Mouse (Mus musculus) ovary, adult 18-20 months (tissue): ENCODE data around the gene Ttc25.
A peak's percentile ranks its signal among the peaks of the same experiment; 100 is the strongest.
"Not testable (repeated sequence)": the region's sequence is repeated elsewhere in the genome, so short reads cannot be mapped to it uniquely, and the experiment has no call there.

Experiments used
- DNase-seq: peaks from one replicate; pipeline ENCODE4 v3.0.0; 2022; ENCODE audit warnings: low spot score, mixed read lengths

Gene Ttc25

DNA sequence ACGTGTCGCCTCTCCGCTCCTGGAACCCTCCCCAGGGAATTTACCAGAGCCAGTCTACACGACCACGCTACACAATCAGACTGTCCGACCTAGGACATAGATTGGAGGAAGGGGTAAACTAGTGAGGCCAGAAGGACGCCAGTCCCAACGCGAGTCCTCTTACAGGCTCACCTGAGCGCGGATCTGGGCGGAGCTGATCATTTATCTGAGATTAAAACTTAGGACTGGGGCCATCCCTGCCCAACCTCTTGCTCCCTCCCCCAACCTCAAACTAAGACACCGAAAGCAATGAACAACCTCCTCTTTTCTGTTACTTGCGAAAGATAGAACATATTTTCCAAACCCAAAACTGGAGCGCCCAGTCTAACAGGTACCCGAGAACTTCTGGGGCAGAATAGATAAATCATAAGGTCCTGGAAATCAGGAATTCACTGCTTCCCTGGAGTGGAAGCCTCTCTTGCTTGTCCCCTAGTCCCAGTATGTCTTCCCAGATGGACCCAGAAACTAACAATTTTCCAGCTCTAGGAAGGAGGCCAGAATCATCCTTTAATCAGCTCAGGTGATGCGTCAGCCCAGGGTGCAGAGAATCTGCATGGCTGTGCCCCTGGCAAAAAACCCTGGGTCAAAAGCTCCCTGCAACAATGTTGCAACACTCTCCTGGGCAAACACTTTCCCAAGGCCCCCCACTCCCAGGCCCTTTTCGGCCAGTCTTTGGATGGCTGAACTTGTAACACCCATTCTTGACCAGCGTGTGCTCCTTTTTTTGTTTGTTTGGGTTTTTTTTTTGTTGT is 16.8 kb upstream of the Ttc25 start:
- DNase-seq, result no peak

DNA sequence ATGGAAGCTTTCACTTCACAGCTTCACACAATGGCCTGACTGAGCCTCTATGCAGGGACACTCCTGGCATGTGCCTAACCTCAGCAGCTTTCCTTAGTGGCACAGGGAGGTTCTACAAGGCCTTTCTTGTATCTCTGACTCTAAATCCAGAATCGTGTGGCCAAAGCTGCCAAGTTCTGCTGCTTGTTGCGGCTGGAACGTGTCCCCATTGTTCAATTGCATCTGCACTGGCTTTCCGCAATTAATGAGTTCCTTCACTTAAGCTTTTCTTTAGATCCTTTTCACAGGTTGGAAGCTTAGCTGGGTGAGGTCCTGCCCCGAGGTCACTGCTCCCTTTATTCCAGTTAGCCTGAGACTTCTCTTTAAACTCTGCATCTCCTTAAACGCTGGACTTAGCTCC is 11.5 kb upstream of the Ttc25 start:
- DNase-seq, result no peak

DNA sequence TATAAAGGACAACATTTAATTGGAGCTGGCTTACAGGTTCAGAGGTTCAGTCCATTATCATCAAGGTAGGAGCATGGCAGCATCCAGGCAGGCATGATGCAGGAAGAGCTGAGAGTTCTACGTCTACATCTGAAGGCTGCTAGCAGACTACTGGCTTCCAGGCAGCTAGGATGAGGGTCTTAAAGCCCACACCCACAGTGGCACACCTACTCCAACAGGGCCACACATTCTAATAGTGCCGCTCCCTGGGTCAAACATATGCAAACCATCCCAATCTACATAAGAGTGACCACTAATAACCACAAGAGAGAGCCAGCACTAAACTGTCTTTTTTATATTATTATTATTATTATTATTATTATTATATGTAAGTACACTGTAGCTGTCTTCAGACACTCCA is 11.0 kb upstream of the Ttc25 start:
- DNase-seq, result not testable (repeated sequence)

DNA sequence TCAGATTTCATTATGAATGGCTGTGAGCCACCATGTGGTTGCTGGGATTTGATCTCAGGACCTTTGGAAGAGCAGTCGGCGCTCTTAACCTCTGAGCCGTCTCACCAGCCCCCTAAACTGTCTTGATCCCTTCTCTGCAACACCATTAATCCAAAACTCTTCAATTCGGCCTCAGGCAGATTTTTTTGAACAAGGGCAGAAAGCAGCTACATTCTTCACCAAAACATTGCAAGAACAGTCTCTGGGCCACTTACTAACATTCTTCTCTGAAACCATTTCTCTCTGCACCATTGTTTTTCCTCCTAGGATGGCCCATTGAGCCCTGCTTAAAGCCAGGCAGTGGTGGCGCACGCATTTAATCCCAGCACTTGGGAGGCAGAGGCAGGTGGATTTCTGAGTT is 10.6 kb upstream of the Ttc25 start:
- DNase-seq, result not testable (repeated sequence)

DNA sequence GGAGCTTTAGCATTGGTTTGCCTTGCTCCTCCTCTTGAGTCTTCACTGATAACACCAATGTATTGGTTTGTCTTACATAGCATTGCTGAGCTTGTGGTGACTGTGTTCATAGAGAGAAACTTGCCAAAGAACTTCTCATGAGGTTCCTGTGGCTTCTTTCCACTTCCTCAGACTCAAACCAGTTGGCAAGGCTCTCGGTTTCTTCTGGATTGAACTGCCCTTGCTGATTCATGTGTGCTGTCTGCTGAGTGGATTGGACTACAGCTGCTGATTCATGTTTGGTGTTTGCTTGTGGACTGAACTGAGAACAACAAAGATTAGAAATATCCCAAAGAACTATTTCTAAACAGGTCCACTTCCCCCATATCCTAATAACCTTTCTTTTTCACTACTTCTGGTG is 9.4 kb upstream of the Ttc25 start:
- DNase-seq, result no peak

DNA sequence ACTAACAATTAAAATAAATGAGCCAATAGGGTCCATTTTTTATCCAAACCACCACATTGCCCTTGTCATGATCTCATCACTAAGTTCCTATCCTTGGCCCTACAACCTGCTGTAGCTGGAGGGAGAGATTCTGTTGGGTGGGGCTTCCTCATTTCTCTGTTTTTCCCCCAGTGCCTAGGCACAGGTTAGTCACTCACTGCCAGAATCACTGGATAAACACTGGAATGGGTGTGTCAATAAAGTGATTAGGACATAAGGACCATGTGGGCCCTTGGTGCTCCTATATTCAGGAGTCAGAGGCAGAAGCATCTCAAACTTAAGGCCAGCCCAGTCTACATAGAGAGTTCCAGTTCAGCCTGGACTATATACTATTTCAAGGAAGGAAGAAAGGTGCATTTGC is 8.9 kb upstream of the Ttc25 start:
- no peak for DNase-seq

DNA sequence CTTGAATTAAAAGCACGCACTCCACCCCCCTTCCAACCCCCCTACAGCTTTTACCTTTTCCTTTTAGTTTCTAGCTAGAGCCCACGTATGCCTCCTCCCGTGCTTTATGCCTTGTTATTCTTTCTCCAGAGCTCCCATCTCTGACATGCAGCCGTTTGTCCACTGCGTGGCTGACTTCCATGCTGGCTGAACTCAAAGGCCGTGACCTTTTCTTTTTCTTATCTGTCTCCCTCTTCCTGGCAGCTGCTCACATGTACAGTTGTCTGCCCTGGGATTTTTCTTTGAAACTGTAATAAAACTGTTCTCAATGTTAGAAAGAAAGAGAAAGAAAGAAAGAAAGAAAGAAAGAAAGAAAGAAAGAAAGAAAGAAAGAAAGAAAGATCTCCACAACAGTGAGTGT is 4.4 kb upstream of the Ttc25 start:
- no peak for DNase-seq

DNA sequence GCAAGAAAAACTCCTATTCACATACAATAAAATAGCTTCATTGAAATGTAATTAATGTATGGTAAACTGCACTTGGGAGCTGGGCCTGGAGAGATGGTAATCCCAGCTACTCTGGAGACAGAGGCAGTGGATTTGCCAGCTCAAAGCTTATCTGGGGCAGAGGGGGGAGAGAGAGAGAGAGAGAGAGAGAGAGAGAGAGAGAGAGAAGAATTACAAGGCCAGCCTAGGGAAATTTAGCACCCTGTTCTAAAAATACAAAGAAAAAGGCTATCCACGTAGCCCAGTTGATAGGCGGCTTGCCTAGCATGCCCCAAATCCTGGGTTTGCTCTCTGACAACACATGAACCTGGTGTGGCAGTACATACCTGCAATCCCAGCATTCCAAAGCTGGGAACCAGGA is 3.8 kb upstream of the Ttc25 start:
- no peak for DNase-seq

DNA sequence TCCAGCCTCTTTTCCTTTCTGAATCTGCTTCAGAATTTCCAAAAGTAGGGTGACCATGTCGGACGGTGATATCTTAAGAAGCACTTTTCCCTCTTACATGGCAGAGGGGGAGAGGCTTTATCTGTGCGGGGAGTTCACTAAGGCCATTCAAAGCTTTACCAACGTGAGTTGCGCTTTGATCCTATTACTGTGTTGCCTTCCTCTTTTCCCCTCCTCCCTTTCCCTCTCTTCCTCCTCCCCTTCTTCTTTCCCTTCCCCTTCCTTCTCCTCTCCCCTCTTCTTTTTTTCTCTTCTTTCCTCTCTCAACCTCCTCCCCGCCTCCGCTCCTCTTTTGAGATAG is 309 bp downstream of the Ttc25 start:
- no peak for DNase-seq

DNA sequence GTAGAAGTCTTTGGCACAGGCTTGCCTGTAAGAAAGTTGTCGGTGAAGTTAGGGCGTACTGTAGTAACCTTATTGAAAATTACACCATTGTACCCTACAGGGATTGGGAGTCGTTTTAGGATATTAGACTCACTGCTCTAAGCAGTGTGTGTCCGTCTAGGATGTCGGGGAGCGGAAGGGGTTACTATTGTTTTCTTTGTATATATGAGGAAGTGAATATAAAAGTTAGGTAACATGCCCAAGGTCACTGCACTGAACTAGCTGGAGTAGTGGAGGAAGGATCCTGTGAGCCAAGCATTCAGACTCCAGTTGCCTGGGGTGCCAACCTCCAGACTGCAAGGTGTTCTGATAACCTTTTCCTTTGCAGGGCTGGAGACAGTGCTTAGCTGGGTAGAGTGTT is 1.5 kb downstream of the Ttc25 start:
- DNase-seq, result no peak

DNA sequence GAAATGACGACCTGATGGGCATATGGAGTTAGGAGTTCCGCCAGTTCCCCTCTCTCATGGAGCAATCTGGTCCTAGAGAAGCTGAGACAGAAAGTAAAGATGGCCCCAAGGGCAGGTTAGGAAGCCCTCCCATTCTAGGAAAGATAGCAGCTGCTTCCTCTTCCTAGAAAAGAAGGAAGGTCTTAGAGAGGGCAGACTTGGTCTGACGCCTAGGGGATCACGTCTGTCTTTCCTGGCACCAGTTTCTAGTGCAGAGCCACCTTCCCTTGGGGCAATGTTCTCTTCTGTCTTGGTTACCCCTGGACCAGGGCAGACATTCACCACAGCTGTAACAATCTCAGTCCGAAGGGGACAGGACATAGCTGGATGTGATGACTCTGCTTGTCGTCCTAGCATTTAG is 2.7 kb downstream of the Ttc25 start:
- DNase-seq, result no peak

DNA sequence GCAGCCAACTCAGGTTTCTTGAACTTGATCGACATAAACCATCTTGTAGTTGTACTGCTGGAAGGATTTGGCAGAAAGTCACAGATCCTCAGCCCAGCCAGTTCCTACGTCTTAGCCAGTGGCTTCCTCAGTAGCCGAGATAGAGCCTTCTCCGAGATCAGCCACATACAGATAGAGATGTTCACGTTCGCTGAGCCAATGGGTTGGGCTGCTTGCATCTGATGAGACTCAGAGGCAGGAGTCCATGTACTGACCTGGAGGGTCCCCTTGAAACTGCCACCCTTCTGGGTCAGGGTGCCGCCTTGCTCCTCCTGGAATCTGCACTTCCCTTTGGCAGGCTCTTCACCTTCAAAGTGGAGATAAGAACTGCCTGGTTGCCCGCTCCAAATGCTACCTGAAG is 4.1 kb downstream of the Ttc25 start:
- no peak for DNase-seq

DNA sequence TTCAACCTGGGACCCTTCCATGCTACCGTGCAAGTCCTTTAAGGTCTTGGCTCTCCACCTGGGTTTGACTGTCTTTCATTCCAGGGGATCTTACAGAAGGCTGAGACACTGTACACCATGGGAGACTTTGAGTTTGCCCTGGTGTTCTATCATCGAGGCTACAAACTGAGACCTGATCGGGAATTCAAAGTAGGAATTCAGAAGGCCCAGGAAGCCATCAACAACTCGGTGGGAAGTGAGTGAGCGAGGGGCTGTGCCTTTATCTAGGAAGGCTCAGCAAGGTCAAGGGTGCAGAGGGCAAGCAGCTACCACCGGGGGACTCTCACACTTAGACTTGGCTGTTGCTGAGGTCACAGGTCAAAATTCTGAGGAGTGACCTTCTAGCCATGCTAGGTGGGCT is 4.7 kb downstream of the Ttc25 start:
- DNase-seq, result no peak

DNA sequence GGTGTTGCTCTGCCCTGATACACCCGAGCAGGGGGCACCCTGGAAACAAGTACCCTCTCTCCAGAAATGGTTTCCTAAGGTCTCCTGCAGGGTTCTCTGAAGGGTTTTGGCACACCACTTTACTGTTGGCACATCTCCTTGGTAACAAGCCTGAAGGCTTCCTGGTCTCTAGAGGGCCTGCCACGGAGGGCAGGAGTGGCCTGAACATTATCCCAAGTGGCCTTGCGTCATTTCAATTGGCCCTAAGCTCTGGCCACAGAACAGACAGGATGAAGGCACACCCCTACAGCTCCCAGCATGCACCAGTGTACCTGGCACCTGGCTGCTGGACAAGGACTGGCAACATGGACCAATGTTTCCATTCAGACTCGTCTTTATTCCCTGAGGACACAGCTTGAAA is 7.4 kb downstream of the Ttc25 start:
- no peak for DNase-seq

DNA sequence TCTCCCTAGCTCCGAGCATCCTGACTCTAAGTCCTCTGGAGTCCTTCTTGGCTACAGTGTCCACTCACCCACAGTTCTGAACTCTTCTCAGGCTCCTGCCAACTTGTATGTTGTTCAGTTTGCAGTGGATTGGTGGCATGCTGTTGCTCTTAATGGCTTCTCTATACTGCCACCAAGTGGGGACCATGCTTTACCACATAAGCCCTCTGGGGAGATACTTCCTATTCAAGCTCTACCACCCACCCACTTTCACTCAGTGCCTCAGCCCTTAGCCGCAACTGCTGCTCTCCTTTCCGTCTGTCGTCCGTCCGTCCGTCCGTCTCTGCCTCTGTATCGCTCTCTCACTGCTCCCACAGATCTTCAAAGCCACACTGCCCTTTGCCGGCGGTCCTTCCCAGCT is 10.2 kb downstream of the Ttc25 start:
- DNase-seq, result peak; percentile 58

DNA sequence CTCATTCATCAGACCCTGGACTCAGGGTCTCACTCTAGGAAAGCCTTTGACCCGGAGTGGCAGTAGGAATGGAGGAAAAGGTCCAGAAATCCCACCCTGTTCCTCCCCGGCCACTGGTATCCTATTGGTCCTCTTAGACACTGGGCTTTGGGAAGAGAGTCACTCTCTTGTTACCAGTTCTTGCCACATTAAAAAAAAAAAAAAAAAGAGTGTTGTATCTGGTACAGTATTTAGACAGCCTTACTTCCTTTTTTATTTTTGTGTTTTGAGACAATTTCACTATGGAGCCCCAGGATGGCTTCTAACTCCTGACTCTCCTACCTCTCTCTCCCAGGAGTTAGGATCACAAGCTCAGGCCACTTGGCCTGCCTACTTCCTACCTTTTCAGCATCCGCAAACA is 12.2 kb downstream of the Ttc25 start:
- DNase-seq, result no peak

DNA sequence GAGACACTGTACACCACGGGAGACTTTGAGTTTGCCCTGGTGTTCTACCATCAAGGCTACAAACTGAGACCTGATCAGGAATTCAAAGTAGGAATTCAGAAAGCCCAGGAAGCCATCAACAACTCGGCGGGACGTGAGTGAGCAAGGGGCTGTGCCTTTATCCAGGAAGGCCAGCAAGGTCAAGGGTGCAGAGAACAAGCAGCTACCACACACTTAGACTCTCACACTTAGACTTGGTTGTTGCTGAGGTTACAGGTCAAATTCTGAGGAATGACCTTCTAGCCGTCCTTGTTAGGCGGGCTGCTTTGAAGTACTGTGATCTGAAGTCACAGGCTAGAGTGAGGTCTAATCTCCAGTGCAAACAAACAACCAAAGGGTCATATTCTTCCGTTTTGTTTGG is 14.1 kb downstream of the Ttc25 start:
- no peak for DNase-seq

DNA sequence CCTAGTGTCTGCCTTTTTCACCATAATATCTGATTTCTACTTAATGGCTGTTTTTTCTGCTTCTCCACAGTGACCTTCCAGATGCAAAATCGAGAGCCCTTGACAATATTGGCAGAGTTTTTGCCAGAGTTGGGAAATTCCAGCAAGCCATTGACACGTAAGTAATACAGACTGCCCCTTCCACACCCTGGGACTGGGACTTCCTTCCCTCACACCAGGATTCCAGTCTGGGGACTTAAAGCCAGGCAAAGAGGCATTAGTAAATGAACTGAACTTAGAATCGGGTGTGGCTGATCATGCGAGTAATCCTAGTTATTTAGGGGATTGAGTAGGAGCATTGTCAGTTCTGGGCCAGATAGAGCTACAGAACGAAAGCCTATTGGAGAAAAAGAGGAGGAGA is 16.3 kb downstream of the Ttc25 start:
- no peak for DNase-seq

DNA sequence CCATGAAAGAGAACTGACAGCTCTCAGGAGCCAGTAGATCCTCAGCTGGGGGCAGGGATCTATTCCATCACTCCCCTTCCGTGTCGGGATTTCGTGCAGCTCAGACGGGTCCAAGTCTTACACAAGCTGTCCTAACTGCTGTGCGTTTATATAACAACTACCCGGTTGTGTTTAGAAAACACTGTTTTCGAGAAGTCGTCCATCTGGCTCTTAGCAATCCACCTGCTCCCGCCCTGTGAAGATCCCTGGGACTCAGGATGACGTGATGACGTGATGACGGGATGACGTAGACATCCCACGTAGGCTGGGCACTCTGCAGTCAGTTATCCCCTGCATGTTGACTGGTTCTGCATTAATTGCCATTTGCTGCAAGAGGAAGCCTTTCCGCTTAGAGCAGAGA is 18.9 kb downstream of the Ttc25 start:
- DNase-seq, result no peak

DNA sequence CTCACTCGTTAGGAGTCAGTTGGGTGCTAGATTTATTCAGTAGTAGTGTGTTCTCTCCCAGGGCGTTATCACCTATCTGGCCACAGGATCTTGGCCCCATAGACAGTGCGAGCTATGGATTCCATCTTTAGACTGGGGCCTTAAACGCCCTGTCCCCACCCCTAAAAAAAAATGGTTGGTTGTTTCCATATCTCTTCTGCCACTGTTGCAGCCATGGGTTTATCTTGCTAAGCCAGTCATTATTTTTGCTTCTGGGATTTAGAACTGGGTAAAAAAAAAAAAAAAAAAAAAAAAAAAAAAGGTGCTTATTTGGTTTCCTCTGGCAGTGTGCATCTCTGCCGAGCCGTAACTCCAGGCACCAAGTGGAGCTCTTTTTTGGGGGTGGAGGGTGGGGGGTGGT is 19.3 kb downstream of the Ttc25 start:
- DNase-seq, result no peak

DNA sequence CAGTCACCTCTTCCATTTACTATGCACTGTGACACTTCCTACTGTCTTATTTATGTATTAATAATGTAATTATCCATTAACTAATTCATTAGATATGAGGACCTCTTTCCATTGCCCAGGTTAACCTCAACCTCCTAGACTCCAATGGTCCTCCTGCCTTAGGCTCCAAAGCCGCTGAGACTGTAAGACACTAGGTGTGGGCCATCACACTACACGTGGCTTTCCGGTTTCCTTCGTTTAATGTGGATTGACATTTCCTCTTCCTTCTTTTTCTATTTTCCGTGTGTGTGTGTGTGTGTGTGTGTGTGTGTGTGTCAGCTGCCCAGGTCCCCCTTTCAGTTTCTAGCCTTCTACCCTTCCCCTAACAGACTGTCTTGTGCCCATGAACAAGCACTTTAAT is 21.8 kb downstream of the Ttc25 start:
- DNase-seq, result no peak

DNA sequence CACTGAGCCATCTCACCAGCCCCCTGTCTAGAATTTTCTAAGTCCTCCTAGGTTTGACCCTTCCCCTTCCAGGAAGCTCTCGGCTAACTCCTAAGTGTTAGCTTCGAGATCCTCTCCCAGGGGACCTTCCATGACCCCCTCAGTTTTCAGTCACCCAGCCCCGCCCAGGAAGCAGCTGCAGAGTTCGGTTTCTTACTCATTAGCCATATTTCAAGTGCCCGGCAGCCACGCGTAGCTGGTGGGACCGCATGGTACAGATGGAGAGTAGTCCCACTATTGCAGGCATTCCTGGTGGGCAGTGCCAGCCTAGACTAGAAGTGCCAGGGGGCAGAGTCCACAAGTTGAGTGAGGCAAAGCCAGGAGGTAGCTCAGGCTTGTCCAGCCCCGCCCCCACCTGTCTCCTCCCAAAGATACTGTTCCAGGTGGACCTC is 22.4 kb downstream of the Ttc25 start:
- no peak for DNase-seq

DNA sequence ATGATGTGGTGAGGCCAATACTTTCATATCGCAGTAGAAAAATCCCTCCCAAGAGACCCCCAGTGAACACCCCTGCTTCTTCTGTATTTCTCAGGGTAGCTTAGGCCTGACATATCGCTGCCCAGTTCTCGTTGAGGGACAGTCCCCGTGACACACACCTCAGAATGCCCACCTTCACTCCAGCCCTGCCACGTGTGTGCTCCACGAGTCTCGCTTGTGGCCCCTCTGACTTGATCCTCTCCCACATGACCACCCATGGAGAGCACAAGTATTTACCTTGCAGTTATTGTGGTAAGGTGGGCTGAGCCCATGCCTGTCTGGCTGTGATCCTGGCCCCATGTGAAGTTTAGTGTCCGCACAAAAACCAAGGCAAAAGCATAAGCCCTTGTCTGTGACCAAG is 23.3 kb downstream of the Ttc25 start:
- no peak for DNase-seq

DNA sequence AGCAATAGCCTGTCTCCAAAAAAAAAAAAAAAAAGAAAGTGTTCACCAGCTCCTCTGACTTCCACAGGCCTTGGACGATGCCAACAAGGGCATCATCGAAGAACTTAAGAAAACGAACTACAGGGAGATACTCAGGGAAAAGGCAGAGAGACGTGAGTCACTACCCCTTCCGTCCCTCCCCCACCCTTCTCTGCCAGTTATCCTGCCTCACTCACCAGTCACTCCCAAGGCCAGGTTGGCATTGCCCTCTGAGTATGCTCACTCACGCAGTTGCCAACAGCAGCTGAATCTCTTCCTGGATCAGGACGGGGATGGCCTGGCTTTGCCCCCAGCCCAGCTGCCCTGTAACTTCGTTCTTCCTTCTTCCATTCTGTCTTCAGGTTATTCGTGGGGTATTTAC is 24.4 kb downstream of the Ttc25 start:
- peak; percentile 67 for DNase-seq
